Mouse (Mus musculus) R1 (cell line): Measurements from ENCODE around the gene Spats2.
A peak's percentile ranks its signal among the peaks of the same experiment; 100 is the strongest.

Experiments used
- DNase-seq: peaks from one replicate; pipeline ENCODE4 v3.0.0-alpha.2; 2018; ENCODE audit warnings: low read depth, low spot score

Gene Spats2

DNA sequence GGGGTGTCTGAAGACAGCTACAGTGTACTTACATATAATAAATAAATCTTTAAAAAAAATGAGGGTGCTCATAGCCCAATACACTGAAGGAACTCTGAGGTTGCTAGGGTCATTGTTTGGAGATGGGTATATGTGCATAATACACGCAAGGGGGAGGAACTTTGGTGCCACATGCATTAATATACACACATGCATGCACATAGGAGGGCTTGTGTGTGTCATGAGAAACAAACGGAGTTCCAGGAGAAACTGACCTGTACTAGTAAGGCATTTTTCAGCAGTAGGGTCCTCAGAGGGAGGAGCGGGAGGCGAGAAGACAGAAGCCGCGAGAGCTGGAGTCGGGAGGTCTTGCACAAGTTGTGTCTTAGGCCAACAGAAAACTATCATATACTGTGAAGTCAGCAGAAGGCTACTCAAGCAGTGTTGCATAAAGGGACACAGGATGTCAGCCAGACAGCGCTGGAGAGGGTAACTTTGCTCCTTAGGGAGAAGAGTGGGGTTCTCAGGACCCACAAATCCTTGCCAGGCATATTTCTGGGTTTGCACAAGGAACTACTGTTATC lies 133.5 kb downstream of the Spats2 start:
- no peak for DNase-seq

GRCm38 (mm10) chr15:99259730-99260252 lies 134.1 kb downstream of the Spats2 start:
- DNase-seq = peak; percentile 78

DNA sequence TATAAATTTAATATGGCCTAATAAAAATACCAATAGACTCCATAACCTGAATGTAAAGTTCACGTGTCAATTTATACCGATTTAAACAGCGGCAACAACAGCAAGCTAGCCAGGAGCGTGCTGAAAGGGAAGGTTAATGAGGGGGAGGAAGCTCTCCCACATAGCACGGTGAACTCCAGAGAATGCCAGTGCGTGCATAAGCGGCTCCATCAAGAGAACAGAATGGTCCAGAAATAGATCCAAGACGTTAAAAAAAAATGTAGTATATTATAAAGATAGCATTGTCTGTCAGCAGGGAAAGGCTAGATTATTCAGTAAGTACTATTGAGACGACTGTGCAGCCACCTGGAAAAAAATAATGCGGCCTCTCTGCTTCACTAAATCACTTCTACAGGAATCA lies 137.0 kb downstream of the Spats2 start:
- no peak for DNase-seq
